Mouse (Mus musculus) kidney, postnatal 14 days (tissue): Measurements from ENCODE around the gene Armc8.

Source experiments
- DNase-seq: peaks from one replicate; pipeline ENCODE4 v3.0.0; 2022; ENCODE audit warnings: mixed read lengths

The Armc8 gene

GRCm38 (mm10) chr9:99444590-99445178 is 124.0 kb downstream of the Armc8 start:
- DNase-seq = no peak

- no peak for DNase-seq
Measured at GRCm38 (mm10) chr9:99441647-99442433, 126.9 kb downstream of the Armc8 start.

- no peak for DNase-seq
Measured at GRCm38 (mm10) chr9:99440941-99441340, 127.8 kb downstream of the Armc8 start.

- DNase-seq = no peak
Measured at GRCm38 (mm10) chr9:99439064-99439463, 129.6 kb downstream of the Armc8 start.

GRCm38 (mm10) chr9:99437781-99438565 is 130.7 kb downstream of the Armc8 start:
- DNase-seq = no peak

GRCm38 (mm10) chr9:99437031-99437764 is 131.5 kb downstream of the Armc8 start, which contains the start of gene Mras:
Gene Mras, minus strand, starts transcription at chr9:99437381.
- no peak for DNase-seq

- peak; percentile 89 for DNase-seq
Measured at GRCm38 (mm10) chr9:99436182-99437030, 132.3 kb downstream of the Armc8 start.

- DNase-seq = peak; percentile 70
Measured at GRCm38 (mm10) chr9:99435619-99436181, 133.0 kb downstream of the Armc8 start.

GRCm38 (mm10) chr9:99434892-99435618 is 133.6 kb downstream of the Armc8 start:
- peak; percentile 36 for DNase-seq

- DNase-seq = no peak
Measured at GRCm38 (mm10) chr9:99432478-99432877, 136.2 kb downstream of the Armc8 start.

- no peak for DNase-seq
Measured at GRCm38 (mm10) chr9:99431963-99432362, 136.7 kb downstream of the Armc8 start.

- no peak for DNase-seq
Measured at GRCm38 (mm10) chr9:99431346-99431745, 137.4 kb downstream of the Armc8 start.

- DNase-seq = no peak
Measured at GRCm38 (mm10) chr9:99430806-99431205, 137.9 kb downstream of the Armc8 start.

- DNase-seq = no peak
Measured at GRCm38 (mm10) chr9:99429845-99430244, 138.9 kb downstream of the Armc8 start.

- DNase-seq = no peak
Measured at GRCm38 (mm10) chr9:99428601-99429331, 139.9 kb downstream of the Armc8 start.
